Mouse (Mus musculus) heart, adult 8-10 months (tissue): ENCODE data around the gene Olfr815. TPM values are rescaled to one million over a fixed set of nuclear protein-coding genes. Genes with fewer than 3 reads are reported as not detected.
"Not testable (repeated sequence)": the region's sequence is repeated elsewhere in the genome, so short reads cannot be mapped to it uniquely, and the experiment has no call there.

Experiments used
- DNase-seq: peaks from one replicate; pipeline ENCODE4 v3.0.0; 2022; ENCODE audit warnings: low spot score
- total RNA-seq, 4 experiments: library from RNA; stranded (reverse); gene quantifications; 2 replicates each; pipeline ENCODE4 v1.2.4; 2022

Gene Olfr815
- not detected for total RNA-seq

DNA sequence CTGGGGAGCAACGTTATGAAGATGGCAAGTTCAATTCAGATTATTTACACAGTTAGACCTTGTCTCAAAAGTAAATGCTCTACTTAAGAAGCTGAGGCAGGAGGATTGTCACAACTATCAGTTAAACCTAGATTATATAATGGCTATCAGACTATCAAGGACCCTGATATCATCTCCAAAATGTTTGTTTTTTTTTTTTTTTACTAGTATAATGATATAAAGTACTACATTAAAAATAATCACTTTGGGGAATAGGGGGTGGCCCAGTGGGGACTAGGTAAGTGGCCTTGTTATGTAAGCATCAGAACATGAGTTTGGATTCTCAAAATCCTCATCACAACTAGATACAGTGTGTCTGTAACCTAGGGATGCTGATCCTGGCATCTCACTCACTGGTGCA lies at the start of gene Olfr815:
Olfr815 (minus strand) TSS at position 101 of the 400 bp plus-strand sequence.
- DNase-seq = not testable (repeated sequence)

DNA sequence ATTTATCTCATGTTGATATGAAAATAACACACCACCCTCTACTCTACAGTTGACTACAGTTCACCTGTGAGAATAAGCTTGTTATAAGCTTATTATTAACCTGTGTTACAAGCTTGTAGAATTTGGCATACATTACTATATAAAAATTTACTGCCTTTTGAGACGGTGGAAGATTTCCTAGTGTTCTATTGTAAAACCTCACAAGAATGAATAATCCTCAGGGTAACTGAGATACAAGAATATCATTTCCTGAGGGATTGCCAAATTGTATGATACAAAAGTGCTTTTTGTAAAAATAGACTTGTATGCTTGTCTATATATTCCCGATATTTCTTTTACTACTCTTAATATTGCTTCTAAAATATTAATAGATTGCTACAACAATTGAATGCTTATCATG lies 43.3 kb upstream of the Olfr815 start, which contains the start of gene Olfr818:
Olfr818 (minus strand) TSS at position 101 of the 400 bp plus-strand sequence.
- DNase-seq = no peak

DNA sequence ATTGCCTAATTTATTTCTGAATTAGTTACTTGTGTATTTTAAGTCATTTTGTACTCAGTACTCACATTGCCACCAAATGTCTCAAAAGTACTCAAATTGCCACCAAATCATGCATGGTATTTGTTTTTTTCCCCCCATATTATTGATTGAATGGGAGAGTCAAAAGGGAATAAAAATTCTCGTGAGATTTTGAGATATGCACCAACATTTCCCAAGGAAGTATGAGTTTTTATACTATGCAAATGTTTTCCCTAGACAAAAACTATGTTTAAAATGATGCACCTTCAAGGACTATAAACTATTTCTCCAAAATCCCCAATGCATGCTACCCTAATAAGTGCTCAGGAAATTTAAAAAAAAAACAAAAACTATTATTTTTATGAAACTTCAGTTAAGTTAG lies 9.8 kb upstream of the Olfr815 start, which contains the start of gene Olfr816:
Olfr816 (minus strand) TSS at position 101 of the 400 bp plus-strand sequence.
- DNase-seq = no peak

GRCm38 (mm10) chr10:129885934-129886333 lies 19.7 kb downstream of the Olfr815 start:
- DNase-seq = no peak

DNA sequence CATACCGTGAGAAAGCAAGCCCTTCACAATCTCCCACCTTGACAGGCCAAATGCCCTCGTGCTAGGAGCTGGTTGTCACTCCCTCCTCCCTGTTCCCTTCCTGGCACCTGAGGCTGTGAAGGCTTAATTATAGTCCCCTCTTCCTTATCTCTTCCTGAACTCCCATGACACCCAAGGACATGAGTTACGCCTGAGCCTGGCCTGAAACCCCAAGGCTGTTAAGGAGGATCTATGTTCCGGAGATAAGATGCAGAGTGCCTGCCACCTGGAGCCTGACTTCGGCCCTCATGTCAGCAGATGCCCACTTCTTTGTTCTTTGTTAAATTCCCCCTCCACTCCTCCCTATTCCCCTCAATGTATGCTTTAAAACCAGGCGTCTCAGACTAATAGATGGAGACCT lies 20.2 kb downstream of the Olfr815 start:
- not testable (repeated sequence) for DNase-seq

DNA sequence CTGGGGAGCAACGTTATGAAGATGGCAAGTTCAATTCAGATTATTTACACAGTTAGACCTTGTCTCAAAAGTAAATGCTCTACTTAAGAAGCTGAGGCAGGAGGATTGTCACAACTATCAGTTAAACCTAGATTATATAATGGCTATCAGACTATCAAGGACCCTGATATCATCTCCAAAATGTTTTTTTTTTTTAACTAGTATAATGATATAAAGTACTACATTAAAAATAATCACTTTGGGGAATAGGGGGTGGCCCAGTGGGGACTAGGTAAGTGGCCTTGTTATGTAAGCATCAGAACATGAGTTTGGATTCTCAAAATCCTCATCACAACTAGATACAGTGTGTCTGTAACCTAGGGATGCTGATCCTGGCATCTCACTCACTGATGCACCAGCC lies 25.9 kb downstream of the Olfr815 start, which contains the start of gene Olfr814:
Olfr814 (minus strand) TSS at position 101 of the 400 bp plus-strand sequence.
- not testable (repeated sequence) for DNase-seq

GRCm38 (mm10) chr10:129855067-129855466 lies 50.6 kb downstream of the Olfr815 start, which contains the start of gene Olfr813:
Gene Olfr813 (plus strand): TSS chr10:129855367.
- no peak for DNase-seq

Other genes starting within 250 kb of the Olfr815 start
- gene Olfr800, start 248.2 kb downstream of the Olfr815 start, total RNA-seq = not detected
- not detected for gene Olfr801, start 232.0 kb downstream of the Olfr815 start, total RNA-seq
- not detected for gene Olfr802, start 217.7 kb downstream of the Olfr815 start, total RNA-seq
- gene Olfr803, start 211.6 kb downstream of the Olfr815 start, total RNA-seq = not detected
- gene Olfr804, start 202.7 kb downstream of the Olfr815 start, total RNA-seq = not detected
- gene Olfr805, start 176.5 kb downstream of the Olfr815 start, total RNA-seq = not detected
- not detected for gene Olfr806, start 163.9 kb downstream of the Olfr815 start, total RNA-seq
- not detected for gene Olfr807, start 148.1 kb downstream of the Olfr815 start, total RNA-seq
- not detected for gene Olfr808, start 140.4 kb downstream of the Olfr815 start, total RNA-seq
- gene Olfr809, start 131.2 kb downstream of the Olfr815 start, total RNA-seq = not detected
- not detected for gene Olfr810, start 111.0 kb downstream of the Olfr815 start, total RNA-seq
- gene Olfr811, start 101.5 kb downstream of the Olfr815 start, total RNA-seq = not detected
- gene Olfr812, start 59.8 kb downstream of the Olfr815 start, total RNA-seq = not detected
- not detected for gene Olfr813, start 50.5 kb downstream of the Olfr815 start, total RNA-seq
- gene Olfr814, start 26.0 kb downstream of the Olfr815 start, total RNA-seq = not detected
- gene Olfr816, start 9.7 kb upstream of the Olfr815 start, total RNA-seq = not detected
- not detected for gene Olfr818, start 43.2 kb upstream of the Olfr815 start, total RNA-seq
- not detected for gene Olfr819, start 61.4 kb upstream of the Olfr815 start, total RNA-seq
- gene Olfr247, start 70.3 kb upstream of the Olfr815 start, total RNA-seq = not detected
- gene Gm10310, start 79.2 kb upstream of the Olfr815 start, total RNA-seq = not detected
- not detected for gene Olfr820, start 106.8 kb upstream of the Olfr815 start, total RNA-seq
- gene Olfr821, start 124.5 kb upstream of the Olfr815 start, total RNA-seq = not detected
- gene Olfr822, start 165.3 kb upstream of the Olfr815 start, total RNA-seq = not detected
- not detected for gene Olfr823, start 209.5 kb upstream of the Olfr815 start, total RNA-seq
- gene Olfr824, start 224.1 kb upstream of the Olfr815 start, total RNA-seq = not detected